Mouse (Mus musculus): ENCODE measurements around the gene Ccdc187. TPM values are rescaled to one million over a fixed set of nuclear protein-coding genes. Genes with fewer than 3 reads are reported as not detected.

Gene Ccdc187
- polyA plus RNA-seq, 2 experiments, result 0.03 to 0.26 TPM

DNA sequence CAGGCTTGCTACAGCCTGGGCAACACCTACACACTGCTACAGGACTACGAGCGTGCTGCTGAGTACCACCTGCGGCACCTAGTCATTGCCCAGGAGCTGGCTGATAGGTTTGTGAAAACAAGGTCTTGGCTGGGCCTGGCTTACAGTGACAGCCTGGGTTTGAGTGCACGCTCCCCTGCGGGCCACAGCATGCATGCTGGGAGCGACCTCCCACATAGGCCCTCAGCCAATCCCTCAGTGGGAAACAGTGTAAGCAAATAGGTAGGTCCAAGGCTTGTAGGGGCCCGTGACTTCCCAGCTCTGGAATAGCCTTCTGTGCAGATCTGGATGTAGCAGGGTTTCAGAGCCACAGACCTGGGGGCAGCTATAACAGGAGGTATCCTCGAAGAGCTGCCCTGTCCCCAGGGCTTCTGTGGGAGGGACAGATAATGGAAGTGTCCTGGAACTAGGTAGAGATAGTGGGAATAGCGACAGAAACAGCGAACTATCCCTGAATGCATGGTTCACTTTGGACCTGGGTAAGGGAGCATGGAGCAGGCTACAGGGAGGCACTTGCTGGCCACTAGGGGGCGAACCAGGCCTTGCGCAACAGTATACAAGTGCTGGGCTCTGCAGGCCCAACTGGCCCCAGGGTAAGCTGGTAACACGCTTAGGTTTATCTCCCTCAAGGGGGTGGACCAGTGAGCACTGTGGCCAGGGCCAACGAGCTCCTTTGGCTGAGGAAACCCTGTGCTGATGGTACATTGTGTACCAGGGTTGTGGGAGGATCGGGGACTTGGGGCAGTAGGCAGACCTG is 31.2 kb upstream of the Ccdc187 start:
- no peak overlapping the region for H3K9ac ChIP-seq (ENCODE audit: low read depth, low read length, severe bottlenecking)
- H3K9me3 ChIP-seq (ENCODE audit: control insufficient read depth, low read length), result no peaks in the 10 kb centered on the region
- H3K36me3 ChIP-seq (ENCODE audit: control insufficient read depth, insufficient read depth, low read length), result peaks cover 78% of the 10 kb centered on the region
- H3K27ac ChIP-seq (replicated peaks; ENCODE audit: low read depth, low read length), result no peak overlapping the region
- no peaks in the 10 kb centered on the region for H3K27me3 ChIP-seq (ENCODE audit: control insufficient read depth, insufficient read depth, low read length)
- H3K4me2 ChIP-seq (replicated peaks; ENCODE audit: low read depth, low read length, severe bottlenecking), result no peak overlapping the region
- TF ChIP-seq POLR2A (IDR thresholded peaks at IDR 0.05; ENCODE audit: borderline replicate concordance, extremely low read depth, insufficient read depth, insufficient read length), result no peak
- ATAC-seq (ENCODE audit: low FRiP score, low read depth) (peak; percentile 60; the same call in 1 of the 2 replicates), DNase-seq (ENCODE audit: low spot score) (no peak)
- H3K4me3 ChIP-seq (replicated peaks; ENCODE audit: low read length), result no peak overlapping the region
- WGBS, result 65% methylated on average over 15 of the region's 15 CpGs
- no peaks in the 10 kb centered on the region for H3K4me1 ChIP-seq (ENCODE audit: control insufficient read depth, insufficient read depth, low read length)

GRCm38 (mm10) chr2:26324917-26325316 is 30.6 kb upstream of the Ccdc187 start:
- DNase-seq (ENCODE audit: low spot score), result no peak
- H3K9ac ChIP-seq (ENCODE audit: low read depth, low read length, severe bottlenecking), result no peak overlapping the region
- no peaks in the 10 kb centered on the region for H3K27me3 ChIP-seq (ENCODE audit: control insufficient read depth, insufficient read depth, low read length)
- H3K27ac ChIP-seq (replicated peaks; ENCODE audit: low read depth, low read length), result no peak overlapping the region
- no peak for ATAC-seq (ENCODE audit: low FRiP score, low read depth)
- no peak overlapping the region for H3K4me3 ChIP-seq (replicated peaks; ENCODE audit: low read length)
- H3K4me2 ChIP-seq (replicated peaks; ENCODE audit: low read depth, low read length, severe bottlenecking), result no peak overlapping the region
- no peak for TF ChIP-seq POLR2A (IDR thresholded peaks at IDR 0.05; ENCODE audit: borderline replicate concordance, extremely low read depth, insufficient read depth, insufficient read length)
- no peaks in the 10 kb centered on the region for H3K4me1 ChIP-seq (ENCODE audit: control insufficient read depth, insufficient read depth, low read length)
- H3K36me3 ChIP-seq (ENCODE audit: control insufficient read depth, insufficient read depth, low read length), result peaks cover 75% of the 10 kb centered on the region
- WGBS, result 60% methylated on average over 2 of the region's 2 CpGs
- no peaks in the 10 kb centered on the region for H3K9me3 ChIP-seq (ENCODE audit: control insufficient read depth, low read length)

DNA sequence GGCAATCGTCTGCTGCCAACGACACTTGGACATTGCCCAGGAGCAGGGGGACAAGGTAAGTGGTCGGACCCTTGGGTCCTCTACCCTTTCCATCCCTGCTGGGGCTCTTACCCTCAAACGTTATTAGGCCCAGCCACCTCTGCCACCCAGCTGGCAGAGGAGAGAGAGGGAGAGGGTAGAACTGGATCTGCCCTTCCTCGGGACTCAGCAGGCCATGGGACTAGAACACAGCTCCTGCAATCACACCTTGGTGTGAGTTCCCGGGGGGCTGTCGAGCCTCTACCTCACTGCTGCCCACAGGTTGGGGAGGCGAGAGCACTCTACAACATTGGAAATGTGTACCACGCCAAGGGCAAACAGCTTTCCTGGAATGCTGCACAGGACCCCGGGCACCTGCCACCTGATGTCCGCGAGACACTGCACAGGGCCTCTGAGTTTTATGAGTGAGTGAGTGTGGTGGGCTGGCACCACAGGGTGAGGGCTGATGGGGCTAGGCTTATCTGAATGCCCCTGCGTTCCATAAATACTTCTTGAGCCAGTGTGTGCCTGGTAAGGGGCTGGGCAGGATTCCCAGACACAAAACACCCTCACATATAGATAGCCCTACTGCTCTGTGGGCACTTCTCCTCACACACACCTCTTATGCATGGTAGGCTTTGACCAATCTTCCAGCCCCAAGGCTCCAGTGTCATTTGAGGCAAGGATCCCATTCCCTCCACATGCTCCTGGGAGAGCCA is 29.4 kb upstream of the Ccdc187 start:
- Histone ChIP-seq H3K36me3 (ENCODE audit: control insufficient read depth, insufficient read depth, low read length) (peaks cover 70% of the 10 kb centered on the region), H3K4me2 (replicated peaks; ENCODE audit: low read depth, low read length, severe bottlenecking) (no peak overlapping the region), H3K27me3 (ENCODE audit: control insufficient read depth, insufficient read depth, low read length) (no peaks in the 10 kb centered on the region), H3K9ac (ENCODE audit: low read depth, low read length, severe bottlenecking) (no peak overlapping the region), H3K27ac (replicated peaks; ENCODE audit: low read depth, low read length) (no peak overlapping the region), H3K4me3 (replicated peaks; ENCODE audit: low read length) (no peak overlapping the region), H3K4me1 (ENCODE audit: control insufficient read depth, insufficient read depth, low read length) (peaks cover 3% of the 10 kb centered on the region; the same call in 1 of the 2 replicates), H3K9me3 (ENCODE audit: control insufficient read depth, low read length) (no peaks in the 10 kb centered on the region)
- 89% methylated on average over 13 of the region's 13 CpGs for WGBS
- ATAC-seq (ENCODE audit: low FRiP score, low read depth) (no peak), DNase-seq (ENCODE audit: low spot score) (no peak)
- no peak for TF ChIP-seq POLR2A (IDR thresholded peaks at IDR 0.05; ENCODE audit: borderline replicate concordance, extremely low read depth, insufficient read depth, insufficient read length)

DNA sequence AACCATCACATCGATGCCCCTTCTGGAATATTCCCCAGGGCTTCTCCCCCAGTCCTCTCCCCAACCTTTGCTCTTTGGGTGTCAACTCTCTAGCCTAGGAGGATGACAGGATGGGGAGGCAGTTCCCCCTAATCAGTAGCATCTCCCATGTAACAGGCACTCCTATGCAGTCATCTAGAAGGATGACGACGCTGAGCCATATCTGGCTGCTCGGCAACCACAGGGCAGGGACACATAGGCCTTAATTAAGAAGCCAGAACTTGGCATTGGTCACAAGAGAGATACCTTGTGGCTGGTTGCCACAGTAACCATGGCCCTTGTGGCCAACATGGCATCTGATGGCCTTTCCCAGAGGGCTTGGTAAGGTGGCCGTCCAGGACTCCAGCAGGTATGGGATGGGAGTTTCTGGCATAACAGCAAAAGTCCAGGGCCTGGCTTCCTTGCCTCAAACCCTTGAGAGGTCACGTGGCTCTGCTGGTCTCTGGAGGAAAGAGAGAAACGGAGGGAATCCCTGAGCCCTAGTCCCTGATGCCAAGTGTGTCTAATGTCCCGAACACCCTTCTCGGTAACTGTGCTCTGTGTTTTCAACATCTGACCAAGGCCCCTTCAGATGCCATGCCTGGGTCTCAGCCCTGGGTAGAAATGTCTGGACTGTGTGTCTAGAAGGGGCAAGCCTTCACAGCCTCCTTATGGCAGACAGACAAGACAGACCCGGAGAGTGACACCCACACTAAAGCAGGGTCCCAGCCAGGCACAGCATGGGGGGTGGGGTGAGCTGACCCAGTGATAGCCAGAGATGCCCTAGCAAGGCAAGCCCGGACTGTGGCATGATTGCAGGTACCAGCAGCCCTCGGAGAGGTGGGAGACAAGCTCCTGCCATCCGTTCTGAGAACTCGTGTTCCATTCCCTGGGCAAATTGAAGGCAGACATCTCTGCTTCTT is 26.2 kb upstream of the Ccdc187 start:
- H3K9ac ChIP-seq (ENCODE audit: low read depth, low read length, severe bottlenecking), result no peak overlapping the region
- no peak for ATAC-seq (ENCODE audit: low FRiP score, low read depth)
- no peaks in the 10 kb centered on the region for H3K9me3 ChIP-seq (ENCODE audit: control insufficient read depth, low read length)
- peaks cover 25% of the 10 kb centered on the region for H3K4me1 ChIP-seq (ENCODE audit: control insufficient read depth, insufficient read depth, low read length)
- no peak for TF ChIP-seq POLR2A (IDR thresholded peaks at IDR 0.05; ENCODE audit: borderline replicate concordance, extremely low read depth, insufficient read depth, insufficient read length)
- H3K27ac ChIP-seq (replicated peaks; ENCODE audit: low read depth, low read length), result no peak overlapping the region
- H3K27me3 ChIP-seq (ENCODE audit: control insufficient read depth, insufficient read depth, low read length), result no peaks in the 10 kb centered on the region
- DNase-seq (ENCODE audit: low spot score), result no peak
- no peak overlapping the region for H3K4me3 ChIP-seq (replicated peaks; ENCODE audit: low read length)
- H3K4me2 ChIP-seq (replicated peaks; ENCODE audit: low read depth, low read length, severe bottlenecking), result no peak overlapping the region
- 90% methylated on average over 14 of the region's 14 CpGs for WGBS
- peaks cover 53% of the 10 kb centered on the region for H3K36me3 ChIP-seq (ENCODE audit: control insufficient read depth, insufficient read depth, low read length)
